Mouse (Mus musculus) midbrain, embryonic 11.5 days (tissue): ENCODE results near the gene Gpr183. TPM values are rescaled to one million over a fixed set of nuclear protein-coding genes. Genes with fewer than 3 reads are reported as not detected.

Experiments
- ATAC-seq: fragments of 200-750 bp; cut with Nextera tagmentation; 2 replicates; pipeline ENCODE4 v1.8.0; 2017; ENCODE audit warnings: moderate TSS enrichment, moderate library complexity; ENCODE audit not compliant: low FRiP score
- DNase-seq: peaks from one replicate; pipeline ENCODE4 v3.0.0; 2015; ENCODE audit warnings: low spot score; ENCODE audit errors: missing footprints
- H3K27ac ChIP-seq: fragments of 300-500 bp; sonication (generic); 2 replicates; pipeline ENCODE4 v1.5.1; 2014; ENCODE audit warnings: low read depth, low read length
- H3K27me3 ChIP-seq: fragments of 300-500 bp; sonication (generic); 2 replicates; pipeline ENCODE4 v1.6.1; 2014; ENCODE audit warnings: mild to moderate bottlenecking, low read length, moderate library complexity, mixed read lengths; ENCODE audit not compliant: control insufficient read depth, insufficient read depth
- H3K36me3 ChIP-seq: fragments of 300-500 bp; sonication (generic); 2 replicates; pipeline ENCODE4 v1.6.1; 2014; ENCODE audit warnings: mild to moderate bottlenecking, low read length, moderate library complexity, mixed read lengths; ENCODE audit not compliant: control insufficient read depth, insufficient read depth
- H3K4me1 ChIP-seq: fragments of 300-500 bp; sonication (generic); 2 replicates; pipeline ENCODE4 v1.6.1; 2014; ENCODE audit warnings: low read length; ENCODE audit not compliant: control insufficient read depth, insufficient read depth
- H3K4me2 ChIP-seq: fragments of 300-500 bp; sonication (generic); 2 replicates; pipeline ENCODE4 v1.6.1; 2014; ENCODE audit warnings: mild to moderate bottlenecking, moderate library complexity
- H3K4me3 ChIP-seq: fragments of 300-500 bp; sonication (generic); 2 replicates; pipeline ENCODE4 v1.5.1; 2014; ENCODE audit warnings: low read depth, low read length
- H3K9ac ChIP-seq: fragments of 300-500 bp; sonication (generic); 2 replicates; pipeline ENCODE4 v1.6.1; 2014; ENCODE audit warnings: low read length
- H3K9me3 ChIP-seq: fragments of 300-500 bp; sonication (generic); 2 replicates; pipeline ENCODE4 v1.6.1; 2016; ENCODE audit warnings: low read length; ENCODE audit not compliant: control insufficient read depth
- WGBS: fragments of 180-500 bp; shearing (Covaris S2); extraction: QIAGEN DNeasy Blood & Tissue Kit; methylation state at CpG from one replicate; pipeline ENCODE4 v1.1.7; 2014; 5-methylcytosine and 5-hydroxymethylcytosine counted together
- polyA plus RNA-seq: library from polyadenylated mRNA; unstranded; fragments of >200 nt; fragmentation: Nextera tagmentation; extraction: Ambion mirVana; gene quantifications from 2 replicates; pipeline ENCODE4 v1.2.1, GENCODE M21; 2014

Gpr183 gene
- polyA plus RNA-seq, 1 experiment from 2014 or later, result 1.6 TPM

- ATAC-seq, result no peak
- DNase-seq, result no peak
Observed at GRCm38 (mm10) chr14:121922016-121922415, 43.0 kb downstream of the Gpr183 start.

GRCm38 (mm10) chr14:121920511-121921124, 44.4 kb downstream of the Gpr183 start:
- H3K4me3 ChIP-seq, result no peak overlapping the region
- no peak overlapping the region for H3K9ac ChIP-seq
- 86% methylated on average over 12 of the region's 12 CpGs for WGBS
- no peaks in the 10 kb centered on the region for H3K9me3 ChIP-seq
- no peak for DNase-seq
- no peak for ATAC-seq
- no peaks in the 10 kb centered on the region for H3K27me3 ChIP-seq
- H3K27ac ChIP-seq, result no peak overlapping the region
- H3K4me2 ChIP-seq, result no peak overlapping the region
- H3K36me3 ChIP-seq, result no peaks in the 10 kb centered on the region
- H3K4me1 ChIP-seq, result no peaks in the 10 kb centered on the region

More at GRCm38 (mm10) chr14:121922016-121922415, 43.0 kb downstream of the Gpr183 start:
- Histone ChIP-seq H3K4me2 (no peak overlapping the region), H3K27ac (no peak overlapping the region), H3K4me1 (no peaks in the 10 kb centered on the region), H3K4me3 (no peak overlapping the region), H3K9ac (no peak overlapping the region), H3K36me3 (no peaks in the 10 kb centered on the region), H3K9me3 (no peaks in the 10 kb centered on the region), H3K27me3 (no peaks in the 10 kb centered on the region)
- 91% methylated on average over 4 of the region's 4 CpGs for WGBS

GRCm38 (mm10) chr14:121919752-121920151, 45.2 kb downstream of the Gpr183 start:
- Histone ChIP-seq H3K4me2 (no peak overlapping the region), H3K9ac (no peak overlapping the region), H3K9me3 (no peaks in the 10 kb centered on the region), H3K27me3 (no peaks in the 10 kb centered on the region), H3K36me3 (no peaks in the 10 kb centered on the region), H3K27ac (no peak overlapping the region), H3K4me3 (no peak overlapping the region), H3K4me1 (no peaks in the 10 kb centered on the region)
- WGBS, result 47% methylated on average over 3 of the region's 3 CpGs
- DNase-seq (no peak), ATAC-seq (no peak)

GRCm38 (mm10) chr14:121918266-121918665, 46.7 kb downstream of the Gpr183 start:
- Histone ChIP-seq H3K4me1 (no peaks in the 10 kb centered on the region), H3K9me3 (no peaks in the 10 kb centered on the region), H3K4me3 (no peak overlapping the region), H3K4me2 (no peak overlapping the region), H3K27me3 (no peaks in the 10 kb centered on the region), H3K36me3 (no peaks in the 10 kb centered on the region), H3K9ac (no peak overlapping the region), H3K27ac (no peak overlapping the region)
- no peak for DNase-seq
- WGBS, result 64% methylated on average over 3 of the region's 3 CpGs
- ATAC-seq, result no peak

GRCm38 (mm10) chr14:121916311-121917094, 48.5 kb downstream of the Gpr183 start:
- no peaks in the 10 kb centered on the region for H3K4me1 ChIP-seq
- H3K27ac ChIP-seq, result no peak overlapping the region
- no peak for DNase-seq
- H3K27me3 ChIP-seq, result no peaks in the 10 kb centered on the region
- H3K9ac ChIP-seq, result no peak overlapping the region
- ATAC-seq, result no peak
- no peaks in the 10 kb centered on the region for H3K36me3 ChIP-seq
- no peak overlapping the region for H3K4me3 ChIP-seq
- no peak overlapping the region for H3K4me2 ChIP-seq
- H3K9me3 ChIP-seq, result no peaks in the 10 kb centered on the region
- 90% methylated on average over 6 of the region's 6 CpGs for WGBS

GRCm38 (mm10) chr14:121915621-121916020, 49.4 kb downstream of the Gpr183 start, which contains the start of gene Gpr18:
Gene Gpr18 (minus strand): TSS chr14:121915781.
- Histone ChIP-seq H3K4me3 (no peak within 1 kb of the TSS), H3K27me3 (no peaks in the 10 kb centered on the region), H3K36me3 (no peaks in the 10 kb centered on the region), H3K9ac (no peak within 1 kb of the TSS), H3K27ac (no peak within 1 kb of the TSS), H3K4me2 (no peak within 1 kb of the TSS), H3K9me3 (no peaks in the 10 kb centered on the region), H3K4me1 (no peaks in the 10 kb centered on the region)
- WGBS, result 87% methylated on average over 8 of the region's 8 CpGs
- DNase-seq, result no peak
- ATAC-seq, result no peak

GRCm38 (mm10) chr14:121915143-121915542, 49.9 kb downstream of the Gpr183 start:
- Histone ChIP-seq H3K4me3 (no peak overlapping the region), H3K9me3 (no peaks in the 10 kb centered on the region), H3K27ac (no peak overlapping the region), H3K36me3 (no peaks in the 10 kb centered on the region), H3K4me2 (no peak overlapping the region), H3K9ac (no peak overlapping the region), H3K4me1 (no peaks in the 10 kb centered on the region), H3K27me3 (no peaks in the 10 kb centered on the region)
- WGBS, result 90% methylated on average over 5 of the region's 5 CpGs
- DNase-seq, result no peak
- ATAC-seq, result no peak

- Histone ChIP-seq H3K36me3 (no peaks in the 10 kb centered on the region), H3K27me3 (no peaks in the 10 kb centered on the region), H3K9ac (no peak overlapping the region), H3K4me3 (no peak overlapping the region), H3K4me2 (no peak overlapping the region), H3K27ac (no peak overlapping the region), H3K9me3 (no peaks in the 10 kb centered on the region), H3K4me1 (no peaks in the 10 kb centered on the region)
- no peak for ATAC-seq
- no peak for DNase-seq
- 94% methylated on average over 7 of the region's 7 CpGs for WGBS
Observed at GRCm38 (mm10) chr14:121912501-121912900, 52.5 kb downstream of the Gpr183 start.

GRCm38 (mm10) chr14:121909868-121910267, 55.1 kb downstream of the Gpr183 start:
- Histone ChIP-seq H3K36me3 (0 out of 2 replicates have a peak, but pooled peaks cover 3% of the 10 kb centered on the region), H3K27ac (no peak overlapping the region), H3K9me3 (no peaks in the 10 kb centered on the region), H3K4me1 (no peaks in the 10 kb centered on the region), H3K27me3 (no peaks in the 10 kb centered on the region), H3K4me3 (no peak overlapping the region), H3K9ac (no peak overlapping the region), H3K4me2 (no peak overlapping the region)
- DNase-seq, result no peak
- ATAC-seq, result no peak
- 98% methylated on average over 6 of the region's 6 CpGs for WGBS
